Mouse (Mus musculus): ENCODE measurements around the gene Cblb.

Gene Cblb

DNA sequence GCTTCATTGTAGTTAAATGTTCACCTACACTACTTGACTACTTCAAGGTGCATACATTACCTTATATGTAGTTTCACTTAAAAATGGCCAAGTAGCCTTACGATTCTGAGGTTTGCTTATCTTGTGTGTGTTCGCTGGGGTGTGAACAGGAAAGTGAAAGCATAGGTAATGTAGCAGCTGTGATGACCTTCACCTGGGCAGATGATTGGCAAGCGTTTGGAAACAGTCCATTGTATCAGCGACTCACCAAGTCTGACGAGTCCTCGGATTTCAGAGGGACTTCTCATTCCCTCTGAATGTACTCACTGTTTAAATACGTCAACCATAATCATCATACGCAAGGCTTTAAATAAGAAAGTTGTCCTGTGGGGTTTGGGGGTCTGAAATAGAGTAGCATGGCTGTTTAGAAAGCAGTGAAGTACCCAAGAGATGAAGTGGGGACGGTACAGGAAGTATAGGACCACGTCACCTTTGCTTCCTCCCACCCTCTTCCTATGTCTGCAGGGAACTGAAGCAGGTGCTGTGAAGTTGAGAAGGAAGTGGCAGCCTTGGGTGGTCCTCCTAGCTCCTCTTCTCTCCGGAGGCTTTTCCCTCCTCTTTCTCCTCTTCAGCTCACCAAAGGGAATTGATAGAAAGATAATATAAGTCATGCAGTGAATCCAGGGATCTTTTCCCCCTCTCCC lies 101.9 kb downstream of the Cblb start:
- no peak for DNase-seq (ENCODE audit: low spot score)

DNA sequence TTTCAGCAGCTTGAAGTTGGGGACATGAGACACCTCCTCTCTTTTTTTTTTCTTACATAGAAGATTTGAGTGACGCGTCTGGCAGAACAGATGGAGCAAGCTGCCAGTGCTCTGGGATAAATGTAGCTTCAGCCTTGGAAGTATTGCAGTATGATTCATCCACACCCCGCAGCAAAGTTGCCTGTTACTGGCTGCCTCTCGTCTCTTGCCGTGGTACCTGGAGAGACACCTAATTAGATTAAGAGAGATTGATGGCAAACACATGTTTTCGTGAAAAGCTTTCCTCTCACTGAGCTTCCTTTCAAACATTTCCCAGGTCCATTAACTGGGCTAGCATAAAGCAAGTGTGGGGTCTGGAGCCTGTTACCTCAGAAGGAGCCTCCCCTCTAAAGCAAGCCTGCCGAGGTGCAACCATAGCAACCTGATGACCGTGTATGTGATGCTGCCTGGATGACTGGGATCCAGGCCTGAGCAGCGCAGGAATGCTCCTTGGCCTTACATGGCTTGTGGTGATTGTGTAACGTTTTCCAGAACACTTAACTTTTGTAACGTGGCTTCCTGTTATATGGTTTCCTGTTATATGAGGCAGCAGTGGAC lies 103.7 kb downstream of the Cblb start:
- peak; percentile 40 for DNase-seq (ENCODE audit: low spot score)

DNA sequence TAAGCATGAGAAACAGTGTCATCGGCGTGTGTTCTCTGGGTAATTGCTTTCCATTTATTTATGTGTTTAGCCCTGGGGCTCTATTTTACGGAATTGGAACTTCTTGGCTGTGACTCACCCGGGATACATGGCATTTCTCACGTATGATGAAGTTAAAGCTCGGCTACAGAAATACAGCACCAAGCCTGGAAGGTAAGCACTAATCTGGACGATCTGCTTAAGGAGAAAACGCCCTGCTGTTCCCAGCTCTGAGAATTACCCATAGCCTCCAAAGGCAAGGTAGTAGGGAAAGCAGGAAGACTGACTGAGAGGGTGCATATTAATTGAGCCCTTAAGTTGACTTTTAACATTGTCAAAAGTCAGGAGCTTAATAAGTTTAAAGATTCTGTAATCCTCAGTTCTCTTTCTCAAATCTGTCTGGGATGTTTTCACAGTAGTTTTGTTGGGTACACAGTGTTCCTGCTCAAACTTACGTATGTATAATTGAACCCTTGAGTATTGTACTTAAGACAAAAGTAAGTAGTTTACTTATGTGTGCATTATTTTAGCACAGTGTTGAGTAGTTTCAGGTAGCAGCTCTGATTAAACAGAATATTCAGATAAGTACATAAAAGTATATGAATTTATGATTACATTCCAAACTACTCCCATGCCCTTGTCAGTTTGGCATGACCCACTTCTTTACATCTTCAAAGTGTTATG lies 104.8 kb downstream of the Cblb start:
- no peak for DNase-seq (ENCODE audit: low spot score)

- no peak for DNase-seq (ENCODE audit: low spot score)
Observed at GRCm38 (mm10) chr16:52143101-52143500, 112.1 kb downstream of the Cblb start.

DNA sequence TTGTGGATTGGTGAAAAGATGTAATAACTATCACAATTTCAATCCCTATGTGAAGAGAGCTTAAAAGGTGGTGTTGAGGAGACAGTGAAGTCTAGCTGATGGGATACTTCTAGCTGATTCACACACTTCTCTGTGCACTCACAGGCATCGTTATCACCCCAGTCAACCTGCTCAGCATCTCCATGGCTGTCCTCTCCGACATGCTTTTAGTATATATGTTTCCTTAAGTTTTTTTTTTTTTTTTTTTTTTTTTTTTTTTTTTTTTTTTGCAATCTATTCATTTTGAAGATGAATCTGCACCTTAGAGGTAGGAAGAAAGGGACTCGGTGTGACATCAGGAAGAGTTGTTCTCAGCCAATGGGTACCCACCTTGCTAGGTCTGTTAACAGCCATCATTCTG lies 112.8 kb downstream of the Cblb start:
- no peak for DNase-seq (ENCODE audit: low spot score)

GRCm38 (mm10) chr16:52144792-52145191 lies 113.8 kb downstream of the Cblb start:
- DNase-seq (ENCODE audit: low spot score) = no peak

- no peak for DNase-seq (ENCODE audit: low spot score)
Observed at GRCm38 (mm10) chr16:52145552-52145951, 114.5 kb downstream of the Cblb start.

DNA sequence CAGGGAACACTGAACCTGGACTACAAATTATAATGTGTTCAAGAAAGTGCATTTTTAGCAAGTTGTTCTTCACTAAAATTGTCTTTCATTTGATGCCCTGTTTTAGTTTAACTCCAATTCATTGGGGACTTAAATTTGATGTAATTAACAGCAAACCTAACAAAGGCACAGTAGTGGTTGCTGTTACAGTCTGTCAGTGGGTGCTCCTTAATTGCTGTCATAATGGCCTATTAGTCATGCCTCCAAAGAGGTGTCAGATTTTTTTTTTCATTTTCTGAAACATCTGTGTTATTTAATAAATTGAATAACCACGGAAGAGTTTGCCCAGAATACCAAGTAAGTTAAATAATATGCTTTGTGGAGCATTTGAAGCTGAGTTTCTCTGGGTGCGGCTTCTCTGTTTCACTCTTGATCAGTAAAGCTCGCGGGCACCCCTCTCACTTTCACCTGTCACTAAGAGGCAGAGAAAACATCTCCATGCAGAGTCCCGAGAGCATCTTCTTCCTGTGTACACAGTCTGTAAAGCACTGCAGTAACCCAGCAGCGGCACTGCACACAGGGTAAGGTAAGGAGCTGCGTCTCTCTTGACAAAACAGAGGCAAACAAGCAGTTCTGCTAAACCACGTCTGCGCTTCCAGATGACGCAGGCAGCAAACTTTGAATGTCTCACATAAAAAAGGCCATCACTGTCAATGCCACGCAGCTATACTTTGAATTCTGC lies 116.1 kb downstream of the Cblb start:
- DNase-seq (ENCODE audit: low spot score) = no peak

GRCm38 (mm10) chr16:52148041-52148440 lies 117.0 kb downstream of the Cblb start:
- no peak for DNase-seq (ENCODE audit: low spot score)

- no peak for DNase-seq (ENCODE audit: low spot score)
Observed at GRCm38 (mm10) chr16:52149135-52149769, 118.2 kb downstream of the Cblb start.

DNA sequence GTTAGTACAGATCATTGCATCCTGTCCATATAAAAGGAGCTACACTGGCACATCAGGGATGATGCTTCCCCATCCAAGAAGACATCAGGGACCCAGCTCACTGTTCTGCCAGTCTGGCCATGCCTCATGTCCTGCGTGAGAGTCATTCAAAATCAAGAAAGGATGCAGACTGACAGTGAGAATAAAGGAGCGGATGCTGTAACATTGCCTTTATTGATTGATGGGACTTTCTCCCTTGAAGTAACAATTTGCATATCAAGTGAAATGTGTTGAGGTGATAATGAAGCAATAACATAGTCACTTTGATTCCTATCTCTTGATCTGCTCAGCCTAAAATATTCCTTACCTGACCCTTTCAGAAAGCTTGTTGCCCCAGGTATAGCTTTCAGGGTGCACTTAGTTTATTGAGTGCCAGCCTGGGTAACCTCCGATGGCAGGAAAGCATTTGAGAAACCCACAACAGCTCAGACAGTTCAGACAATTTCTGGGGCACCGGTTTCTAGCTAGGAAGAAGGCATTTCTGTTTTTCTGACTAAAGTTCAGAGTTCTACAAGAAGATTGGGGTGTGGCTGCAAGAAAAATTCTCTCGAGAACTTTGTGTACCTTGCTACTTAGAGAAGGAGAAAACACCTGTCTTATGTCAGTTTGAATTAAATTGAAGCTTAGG lies 124.1 kb downstream of the Cblb start:
- DNase-seq (ENCODE audit: low spot score) = no peak

GRCm38 (mm10) chr16:52159958-52160504 lies 129.0 kb downstream of the Cblb start:
- no peak for DNase-seq (ENCODE audit: low spot score)

DNA sequence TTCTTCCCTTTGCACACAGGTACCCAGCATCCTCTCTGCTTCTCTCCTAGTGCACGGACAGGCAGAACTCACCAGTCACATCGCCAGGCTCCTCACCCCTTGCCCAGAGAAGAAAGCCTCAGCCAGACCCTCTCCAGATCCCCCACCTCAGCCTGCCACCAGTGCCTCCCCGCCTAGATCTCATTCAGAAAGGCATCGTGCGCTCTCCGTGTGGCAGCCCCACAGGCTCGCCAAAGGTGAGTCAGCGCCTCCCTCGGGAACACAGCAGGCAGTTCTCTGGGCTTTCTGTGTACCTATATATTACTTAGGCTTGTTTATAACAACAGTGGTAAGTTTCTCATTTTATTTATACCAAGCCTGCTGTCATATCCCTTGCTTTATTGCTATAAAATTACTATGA lies 133.2 kb downstream of the Cblb start:
- DNase-seq (ENCODE audit: low spot score) = no peak

DNA sequence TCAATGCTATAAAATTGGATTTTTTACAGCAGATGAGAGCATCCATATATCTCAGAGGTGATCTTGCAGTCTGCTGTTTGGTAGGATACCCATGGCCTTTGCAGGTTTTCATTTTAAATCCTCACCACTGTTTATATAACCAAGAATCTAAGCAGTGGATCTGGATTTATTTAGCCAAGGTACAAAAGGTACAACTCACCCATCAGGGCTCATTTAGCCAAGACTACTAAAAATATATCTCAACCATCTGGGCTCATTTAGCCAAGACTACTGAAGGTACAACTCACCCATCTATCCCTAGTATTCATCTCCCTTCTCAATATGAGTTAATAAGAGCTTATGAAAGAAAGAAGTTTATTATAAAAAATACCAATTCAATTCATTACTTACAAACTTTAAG lies 142.2 kb downstream of the Cblb start:
- no peak for DNase-seq (ENCODE audit: low spot score)

DNA sequence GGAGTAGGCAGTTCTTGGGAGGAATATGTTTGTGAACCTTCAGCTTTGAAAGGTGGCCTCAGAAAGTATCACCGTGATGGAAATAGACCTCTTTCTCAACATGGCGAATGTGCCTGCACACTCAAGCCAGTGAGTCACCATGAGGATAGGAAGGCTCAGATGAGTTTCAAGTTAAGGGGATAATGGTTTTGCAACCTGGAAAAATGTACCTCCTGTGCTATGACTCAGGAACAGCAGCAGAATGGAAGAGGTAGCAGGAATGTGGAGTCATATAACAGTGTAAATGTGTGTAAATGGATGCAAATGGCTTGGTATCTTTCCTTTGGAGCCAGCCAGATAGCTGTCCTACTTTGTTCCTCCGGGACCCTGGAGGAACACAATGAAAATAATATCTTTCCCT lies 148.8 kb downstream of the Cblb start:
- DNase-seq (ENCODE audit: low spot score) = no peak

- DNase-seq (ENCODE audit: low spot score) = no peak
Observed at GRCm38 (mm10) chr16:52182057-52182456, 151.0 kb downstream of the Cblb start.

DNA sequence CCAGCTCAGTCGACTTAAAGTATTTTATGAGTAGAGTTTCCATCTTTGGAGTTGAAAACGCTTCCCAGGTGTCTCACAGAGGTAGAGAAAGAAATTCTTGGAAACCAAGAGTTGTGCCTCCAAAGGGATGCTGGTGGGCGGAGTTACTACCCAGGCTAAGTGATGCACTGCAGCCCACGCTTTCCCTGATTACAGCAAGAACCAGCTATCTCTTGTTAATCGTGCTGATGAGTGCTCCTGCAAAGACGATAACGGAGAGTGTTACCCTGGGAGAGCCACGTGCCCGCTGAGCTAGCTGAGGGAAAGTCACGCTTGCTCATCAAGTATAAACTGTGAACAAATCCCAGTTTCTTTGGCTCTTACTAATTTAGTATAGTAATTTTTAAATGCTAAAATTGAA lies 153.3 kb downstream of the Cblb start:
- DNase-seq (ENCODE audit: low spot score) = no peak

DNA sequence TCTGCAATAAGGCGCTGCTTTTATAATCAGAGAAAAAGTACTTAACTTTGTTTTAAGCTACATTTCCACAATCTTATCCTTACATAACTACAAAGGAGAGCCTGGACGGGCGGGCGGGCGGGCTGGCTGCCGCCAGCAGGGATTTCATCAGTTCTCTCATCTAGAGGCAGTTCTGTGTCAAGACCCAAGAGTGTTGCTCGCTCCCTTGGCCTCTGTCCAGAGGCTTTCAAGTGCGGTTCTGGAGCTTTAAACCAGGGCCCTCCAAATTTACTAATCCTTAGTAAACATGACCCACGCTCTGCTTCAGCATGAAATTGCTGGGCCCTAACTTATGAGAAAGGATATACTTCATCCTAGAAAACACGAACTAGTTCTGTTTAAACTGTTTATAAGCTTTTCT lies 155.7 kb downstream of the Cblb start:
- no peak for DNase-seq (ENCODE audit: low spot score)

- no peak for DNase-seq (ENCODE audit: low spot score)
Observed at GRCm38 (mm10) chr16:52189103-52189502, 158.1 kb downstream of the Cblb start.

DNA sequence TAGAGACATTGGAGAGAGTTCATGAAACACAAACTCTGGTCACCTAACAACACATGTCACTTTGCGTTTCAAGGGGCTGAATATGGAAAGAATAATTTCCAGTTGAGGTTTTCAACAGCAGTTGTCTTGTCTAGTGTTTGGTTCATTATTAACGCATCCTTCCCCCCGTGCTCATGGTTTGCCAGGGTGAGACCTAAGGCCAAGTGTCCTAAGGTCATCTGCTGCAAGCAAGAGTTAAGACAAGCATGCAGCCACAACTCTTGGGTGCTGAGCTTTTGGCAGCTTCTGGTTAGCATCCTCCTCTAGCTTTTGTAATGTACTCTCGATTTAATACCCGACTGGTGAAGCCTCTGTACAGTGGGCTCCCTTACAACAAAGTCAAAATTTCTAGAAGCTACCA lies 159.7 kb downstream of the Cblb start:
- no peak for DNase-seq (ENCODE audit: low spot score)

DNA sequence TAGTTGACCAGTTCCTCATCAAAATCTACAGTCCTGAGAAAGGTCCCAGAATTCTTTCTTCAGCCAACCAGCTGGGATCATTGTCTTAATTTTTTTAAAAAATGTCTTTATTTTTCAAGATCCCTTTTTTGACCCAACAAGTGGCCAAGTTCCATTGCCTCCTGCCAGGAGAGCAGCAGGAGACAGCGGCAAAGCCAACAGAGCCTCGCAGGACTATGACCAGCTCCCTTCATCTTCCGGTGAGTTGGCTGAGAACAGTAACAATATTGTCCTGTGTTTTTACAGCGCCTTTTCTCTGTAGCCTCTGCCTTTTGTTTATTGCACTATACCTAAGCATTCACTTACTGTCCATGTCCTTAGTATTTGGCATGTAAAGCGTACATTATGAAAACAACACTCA lies 163.0 kb downstream of the Cblb start:
- DNase-seq (ENCODE audit: low spot score) = no peak

GRCm38 (mm10) chr16:52194866-52195265 lies 163.8 kb downstream of the Cblb start:
- DNase-seq (ENCODE audit: low spot score) = no peak

Data from layer of hippocampus, adult 9-10 months (tissue).